Mouse (Mus musculus): ENCODE measurements at regions not wholly inside any gene's neighbourhood (a gene's known extent, or its start where the extent isn't known, plus 50 kb on each side); places are given as distances from the start of the nearest gene placed in this dataset.

GRCm38 (mm10) chr4:105891438-105891837 lies 101.8 kb downstream of the Gm12728 start:
- Histone ChIP-seq H3K9ac (no peak overlapping the region), H3K4me3 (no peak overlapping the region), H3K27ac (replicated peaks) (no peak overlapping the region), H3K9me3 (no peaks in the 10 kb centered on the region), H3K4me2 (no peak overlapping the region), H3K4me1 (0 out of 2 replicates have a peak, but pooled peaks cover 6% of the 10 kb centered on the region), H3K27me3 (replicated peaks) (no peaks in the 10 kb centered on the region), H3K36me3 (no peaks in the 10 kb centered on the region)
- ATAC-seq (ENCODE audit: extremely low read depth, insufficient number of reproducible peaks, low FRiP score, low TSS enrichment), result no peak
- 51% methylated on average over 4 of the region's 4 CpGs for WGBS

GRCm38 (mm10) chr4:105892065-105892464 lies 102.4 kb downstream of the Gm12728 start:
- H3K4me1 ChIP-seq, result 0 out of 2 replicates have a peak, but pooled peaks cover 6% of the 10 kb centered on the region
- WGBS, result 66% methylated on average over 2 of the region's 2 CpGs

GRCm38 (mm10) chr4:105895116-105895515 lies 105.4 kb downstream of the Gm12728 start:
- Histone ChIP-seq H3K9ac (no peak overlapping the region), H3K9me3 (no peaks in the 10 kb centered on the region), H3K4me1 (0 out of 2 replicates have a peak, but pooled peaks cover 6% of the 10 kb centered on the region), H3K4me3 (no peak overlapping the region), H3K27me3 (replicated peaks) (no peaks in the 10 kb centered on the region), H3K36me3 (no peaks in the 10 kb centered on the region), H3K4me2 (no peak overlapping the region), H3K27ac (replicated peaks) (no peak overlapping the region)
- ATAC-seq (ENCODE audit: extremely low read depth, insufficient number of reproducible peaks, low FRiP score, low TSS enrichment), result no peak
- WGBS, result 62% methylated on average over 2 of the region's 2 CpGs

More at GRCm38 (mm10) chr4:105892065-105892464, 102.4 kb downstream of the Gm12728 start:
- H3K27me3 ChIP-seq (replicated peaks), result no peaks in the 10 kb centered on the region
- H3K36me3 ChIP-seq, result no peaks in the 10 kb centered on the region
- no peak overlapping the region for H3K4me2 ChIP-seq
- ATAC-seq (ENCODE audit: extremely low read depth, insufficient number of reproducible peaks, low FRiP score, low TSS enrichment), result no peak
- H3K4me3 ChIP-seq, result no peak overlapping the region
- H3K9ac ChIP-seq, result no peak overlapping the region
- H3K9me3 ChIP-seq, result no peaks in the 10 kb centered on the region
- H3K27ac ChIP-seq (replicated peaks), result no peak overlapping the region

GRCm38 (mm10) chr4:105898054-105898847 lies 108.6 kb downstream of the Gm12728 start:
- no peak overlapping the region for H3K9ac ChIP-seq
- no peak overlapping the region for H3K4me2 ChIP-seq
- 82% methylated on average over 5 of the region's 5 CpGs for WGBS
- no peaks in the 10 kb centered on the region for H3K27me3 ChIP-seq (replicated peaks)
- no peak overlapping the region for H3K27ac ChIP-seq (replicated peaks)
- no peak for ATAC-seq (ENCODE audit: extremely low read depth, insufficient number of reproducible peaks, low FRiP score, low TSS enrichment)
- 0 out of 2 replicates have a peak, but pooled peaks cover under 1% of the 10 kb centered on the region for H3K4me1 ChIP-seq
- H3K36me3 ChIP-seq, result no peaks in the 10 kb centered on the region
- no peaks in the 10 kb centered on the region for H3K9me3 ChIP-seq
- no peak overlapping the region for H3K4me3 ChIP-seq

GRCm38 (mm10) chr4:105904896-105905295 lies 115.2 kb downstream of the Gm12728 start:
- Histone ChIP-seq H3K9ac (no peak overlapping the region), H3K4me3 (no peak overlapping the region), H3K27ac (replicated peaks) (no peak overlapping the region), H3K4me2 (no peak overlapping the region), H3K4me1 (no peaks in the 10 kb centered on the region), H3K36me3 (no peaks in the 10 kb centered on the region), H3K9me3 (no peaks in the 10 kb centered on the region), H3K27me3 (replicated peaks) (peaks cover 3% of the 10 kb centered on the region; the same call in 1 of the 2 replicates)
- 71% methylated on average over 8 of the region's 8 CpGs for WGBS
- no peak for ATAC-seq (ENCODE audit: extremely low read depth, insufficient number of reproducible peaks, low FRiP score, low TSS enrichment)

- H3K4me2 ChIP-seq, result no peak overlapping the region
- H3K9me3 ChIP-seq, result no peaks in the 10 kb centered on the region
- no peak for ATAC-seq (ENCODE audit: extremely low read depth, insufficient number of reproducible peaks, low FRiP score, low TSS enrichment)
- H3K36me3 ChIP-seq, result no peaks in the 10 kb centered on the region
- H3K27ac ChIP-seq (replicated peaks), result no peak overlapping the region
- WGBS, result 80% methylated on average over 4 of the region's 4 CpGs
- H3K4me3 ChIP-seq, result no peak overlapping the region
- H3K9ac ChIP-seq, result no peak overlapping the region
- no peaks in the 10 kb centered on the region for H3K4me1 ChIP-seq
- H3K27me3 ChIP-seq (replicated peaks), result peaks cover 3% of the 10 kb centered on the region; the same call in 1 of the 2 replicates
These were observed 116.7 kb downstream of the Gm12728 start for GRCm38 (mm10) chr4:105906411-105906810.

GRCm38 (mm10) chr4:105907611-105908010 lies 117.9 kb downstream of the Gm12728 start:
- WGBS, result 68% methylated on average over 7 of the region's 7 CpGs
- Histone ChIP-seq H3K27me3 (replicated peaks) (peaks cover 7% of the 10 kb centered on the region; the same call in 1 of the 2 replicates), H3K9me3 (no peaks in the 10 kb centered on the region), H3K4me1 (0 out of 2 replicates have a peak, but pooled peaks cover 4% of the 10 kb centered on the region), H3K27ac (replicated peaks) (no peak overlapping the region), H3K36me3 (no peaks in the 10 kb centered on the region), H3K4me2 (no peak overlapping the region), H3K9ac (no peak overlapping the region), H3K4me3 (no peak overlapping the region)
- no peak for ATAC-seq (ENCODE audit: extremely low read depth, insufficient number of reproducible peaks, low FRiP score, low TSS enrichment)

GRCm38 (mm10) chr4:105908281-105908680 lies 118.6 kb downstream of the Gm12728 start:
- H3K4me3 ChIP-seq, result no peak overlapping the region
- peaks cover 7% of the 10 kb centered on the region; the same call in 1 of the 2 replicates for H3K27me3 ChIP-seq (replicated peaks)
- H3K27ac ChIP-seq (replicated peaks), result no peak overlapping the region
- no peak overlapping the region for H3K4me2 ChIP-seq
- no peak for ATAC-seq (ENCODE audit: extremely low read depth, insufficient number of reproducible peaks, low FRiP score, low TSS enrichment)
- no peaks in the 10 kb centered on the region for H3K9me3 ChIP-seq
- H3K9ac ChIP-seq, result no peak overlapping the region
- H3K36me3 ChIP-seq, result no peaks in the 10 kb centered on the region
- H3K4me1 ChIP-seq, result 0 out of 2 replicates have a peak, but pooled peaks cover 4% of the 10 kb centered on the region

- Histone ChIP-seq H3K9me3 (no peaks in the 10 kb centered on the region), H3K4me3 (no peak overlapping the region), H3K4me2 (no peak overlapping the region), H3K9ac (no peak overlapping the region), H3K27ac (replicated peaks) (no peak overlapping the region), H3K36me3 (no peaks in the 10 kb centered on the region), H3K27me3 (replicated peaks) (0 out of 2 replicates have a peak, but pooled peaks cover 7% of the 10 kb centered on the region), H3K4me1 (0 out of 2 replicates have a peak, but pooled peaks cover 4% of the 10 kb centered on the region)
- 51% methylated on average over 4 of the region's 4 CpGs for WGBS
- ATAC-seq (ENCODE audit: extremely low read depth, insufficient number of reproducible peaks, low FRiP score, low TSS enrichment), result no peak
These were observed 119.6 kb downstream of the Gm12728 start for GRCm38 (mm10) chr4:105909272-105909671.

GRCm38 (mm10) chr4:105910666-105911065 lies 121.0 kb downstream of the Gm12728 start:
- H3K4me2 ChIP-seq, result no peak overlapping the region
- H3K4me3 ChIP-seq, result no peak overlapping the region
- ATAC-seq (ENCODE audit: extremely low read depth, insufficient number of reproducible peaks, low FRiP score, low TSS enrichment), result no peak
- H3K27me3 ChIP-seq (replicated peaks), result peaks cover 7% of the 10 kb centered on the region; the same call in 1 of the 2 replicates
- H3K36me3 ChIP-seq, result no peaks in the 10 kb centered on the region
- WGBS, result 66% methylated on average over 5 of the region's 5 CpGs
- no peak overlapping the region for H3K27ac ChIP-seq (replicated peaks)
- H3K4me1 ChIP-seq, result 0 out of 2 replicates have a peak, but pooled peaks cover 4% of the 10 kb centered on the region
- H3K9ac ChIP-seq, result no peak overlapping the region
- no peaks in the 10 kb centered on the region for H3K9me3 ChIP-seq

- no peak for ATAC-seq (ENCODE audit: extremely low read depth, insufficient number of reproducible peaks, low FRiP score, low TSS enrichment)
- 65% methylated on average over 6 of the region's 6 CpGs for WGBS
- no peak overlapping the region for H3K27ac ChIP-seq (replicated peaks)
These were observed 122.0 kb downstream of the Gm12728 start for GRCm38 (mm10) chr4:105911678-105912077.

More at GRCm38 (mm10) chr4:105911678-105912077, 122.0 kb downstream of the Gm12728 start:
- Histone ChIP-seq H3K4me1 (0 out of 2 replicates have a peak, but pooled peaks cover 4% of the 10 kb centered on the region), H3K36me3 (no peaks in the 10 kb centered on the region), H3K27me3 (replicated peaks) (peaks cover 17% of the 10 kb centered on the region), H3K4me3 (no peak overlapping the region), H3K4me2 (no peak overlapping the region), H3K9ac (no peak overlapping the region), H3K9me3 (no peaks in the 10 kb centered on the region)
